Mouse (Mus musculus): Measurements from ENCODE around the gene Adgrl2. TPM values are rescaled to one million over a fixed set of nuclear protein-coding genes. Genes with fewer than 3 reads are reported as not detected.

The Adgrl2 gene
- polyA plus RNA-seq, 1 experiment from 2014 or later, result 114 TPM

GRCm38 (mm10) chr3:148813121-148813520 lies 177.2 kb downstream of the Adgrl2 start:
- WGBS, result 67% methylated on average over 6 of the region's 6 CpGs
- no peak overlapping the region for H3K27ac ChIP-seq (ENCODE audit: low read depth, low read length)
- H3K9ac ChIP-seq (ENCODE audit: low read depth, low read length), result no peak overlapping the region
- no peak overlapping the region for H3K4me2 ChIP-seq (ENCODE audit: low read length)
- H3K27me3 ChIP-seq (replicated peaks; ENCODE audit: control insufficient read depth, insufficient read depth, low read length), result no peaks in the 10 kb centered on the region
- H3K36me3 ChIP-seq (ENCODE audit: control insufficient read depth, insufficient read depth, low read length), result peaks cover 16% of the 10 kb centered on the region
- H3K9me3 ChIP-seq (ENCODE audit: control insufficient read depth, low read length), result no peaks in the 10 kb centered on the region
- no peak for ATAC-seq
- no peaks in the 10 kb centered on the region for H3K4me1 ChIP-seq (ENCODE audit: control insufficient read depth, insufficient read depth, low read depth, low read length)
- no peak overlapping the region for H3K4me3 ChIP-seq (ENCODE audit: low read length)

GRCm38 (mm10) chr3:148812059-148812458 lies 178.3 kb downstream of the Adgrl2 start:
- no peak for ATAC-seq
- H3K36me3 ChIP-seq (ENCODE audit: control insufficient read depth, insufficient read depth, low read length), result peaks cover 7% of the 10 kb centered on the region
- H3K27ac ChIP-seq (ENCODE audit: low read depth, low read length), result no peak overlapping the region
- no peak overlapping the region for H3K4me2 ChIP-seq (ENCODE audit: low read length)
- 21% methylated on average over 1 of the region's 1 CpGs for WGBS
- no peak overlapping the region for H3K4me3 ChIP-seq (ENCODE audit: low read length)
- no peak overlapping the region for H3K9ac ChIP-seq (ENCODE audit: low read depth, low read length)
- H3K9me3 ChIP-seq (ENCODE audit: control insufficient read depth, low read length), result no peaks in the 10 kb centered on the region
- no peaks in the 10 kb centered on the region for H3K4me1 ChIP-seq (ENCODE audit: control insufficient read depth, insufficient read depth, low read depth, low read length)
- H3K27me3 ChIP-seq (replicated peaks; ENCODE audit: control insufficient read depth, insufficient read depth, low read length), result no peaks in the 10 kb centered on the region

- 90% methylated on average over 9 of the region's 9 CpGs for WGBS
- Histone ChIP-seq H3K27me3 (replicated peaks; ENCODE audit: control insufficient read depth, insufficient read depth, low read length) (no peaks in the 10 kb centered on the region), H3K27ac (ENCODE audit: low read depth, low read length) (no peak overlapping the region), H3K36me3 (ENCODE audit: control insufficient read depth, insufficient read depth, low read length) (no peaks in the 10 kb centered on the region), H3K9ac (ENCODE audit: low read depth, low read length) (no peak overlapping the region), H3K9me3 (ENCODE audit: control insufficient read depth, low read length) (no peaks in the 10 kb centered on the region), H3K4me3 (ENCODE audit: low read length) (no peak overlapping the region), H3K4me1 (ENCODE audit: control insufficient read depth, insufficient read depth, low read depth, low read length) (no peaks in the 10 kb centered on the region), H3K4me2 (ENCODE audit: low read length) (no peak overlapping the region)
- ATAC-seq, result no peak
These were observed 183.4 kb downstream of the Adgrl2 start for GRCm38 (mm10) chr3:148806977-148807376.

- Histone ChIP-seq H3K4me3 (ENCODE audit: low read length) (no peak overlapping the region), H3K4me2 (ENCODE audit: low read length) (no peak overlapping the region), H3K9ac (ENCODE audit: low read depth, low read length) (no peak overlapping the region), H3K27ac (ENCODE audit: low read depth, low read length) (no peak overlapping the region), H3K4me1 (ENCODE audit: control insufficient read depth, insufficient read depth, low read depth, low read length) (no peaks in the 10 kb centered on the region), H3K27me3 (replicated peaks; ENCODE audit: control insufficient read depth, insufficient read depth, low read length) (no peaks in the 10 kb centered on the region), H3K9me3 (ENCODE audit: control insufficient read depth, low read length) (no peaks in the 10 kb centered on the region), H3K36me3 (ENCODE audit: control insufficient read depth, insufficient read depth, low read length) (no peaks in the 10 kb centered on the region)
- WGBS, result 81% methylated on average over 10 of the region's 10 CpGs
- ATAC-seq, result no peak
These were observed 197.0 kb downstream of the Adgrl2 start for GRCm38 (mm10) chr3:148793286-148793913.

- WGBS, result 90% methylated on average over 6 of the region's 6 CpGs
- ATAC-seq, result no peak
- Histone ChIP-seq H3K27me3 (replicated peaks; ENCODE audit: control insufficient read depth, insufficient read depth, low read length) (no peaks in the 10 kb centered on the region), H3K27ac (ENCODE audit: low read depth, low read length) (no peak overlapping the region), H3K4me1 (ENCODE audit: control insufficient read depth, insufficient read depth, low read depth, low read length) (no peaks in the 10 kb centered on the region), H3K4me3 (ENCODE audit: low read length) (no peak overlapping the region), H3K9me3 (ENCODE audit: control insufficient read depth, low read length) (no peaks in the 10 kb centered on the region), H3K4me2 (ENCODE audit: low read length) (no peak overlapping the region), H3K9ac (ENCODE audit: low read depth, low read length) (no peak overlapping the region), H3K36me3 (ENCODE audit: control insufficient read depth, insufficient read depth, low read length) (no peaks in the 10 kb centered on the region)
These were observed 220.0 kb downstream of the Adgrl2 start for GRCm38 (mm10) chr3:148770310-148770709.
